Mouse (Mus musculus) left cerebral cortex, adult 11 months (tissue): ENCODE measurements around the gene Gm12216.

ENCODE experiments used
- DNase-seq: peaks from one replicate; pipeline ENCODE4 v3.0.0; 2022; ENCODE audit warnings: low spot score

Gene Gm12216

GRCm38 (mm10) chr11:53795813-53796212 lies 63.2 kb downstream of the Gm12216 start:
- no peak for DNase-seq

GRCm38 (mm10) chr11:53794671-53795557 lies 64.1 kb downstream of the Gm12216 start:
- no peak for DNase-seq

- no peak for DNase-seq
Observed at GRCm38 (mm10) chr11:53794015-53794414, 65.0 kb downstream of the Gm12216 start.

GRCm38 (mm10) chr11:53792986-53793385 lies 66.1 kb downstream of the Gm12216 start:
- DNase-seq: no peak

GRCm38 (mm10) chr11:53789277-53789676 lies 69.8 kb downstream of the Gm12216 start:
- no peak for DNase-seq

GRCm38 (mm10) chr11:53788196-53788595 lies 70.9 kb downstream of the Gm12216 start:
- DNase-seq: no peak

- no peak for DNase-seq
Observed at GRCm38 (mm10) chr11:53786058-53787031, 72.7 kb downstream of the Gm12216 start.

- DNase-seq: no peak
Observed at GRCm38 (mm10) chr11:53785311-53785936, 73.6 kb downstream of the Gm12216 start.

GRCm38 (mm10) chr11:53783288-53783687 lies 75.8 kb downstream of the Gm12216 start:
- DNase-seq: no peak

GRCm38 (mm10) chr11:53781964-53782363 lies 77.1 kb downstream of the Gm12216 start:
- no peak for DNase-seq

- DNase-seq: no peak
Observed at GRCm38 (mm10) chr11:53781201-53781775, 77.8 kb downstream of the Gm12216 start.

- no peak for DNase-seq
Observed at GRCm38 (mm10) chr11:53780262-53780661, 78.8 kb downstream of the Gm12216 start.

GRCm38 (mm10) chr11:53779808-53780207 lies 79.2 kb downstream of the Gm12216 start:
- no peak for DNase-seq

GRCm38 (mm10) chr11:53778455-53778854 lies 80.6 kb downstream of the Gm12216 start:
- no peak for DNase-seq

- DNase-seq: no peak
Observed at GRCm38 (mm10) chr11:53777736-53778135, 81.3 kb downstream of the Gm12216 start.

GRCm38 (mm10) chr11:53774659-53775255 lies 84.3 kb downstream of the Gm12216 start:
- no peak for DNase-seq

GRCm38 (mm10) chr11:53773641-53774360 lies 85.3 kb downstream of the Gm12216 start:
- DNase-seq: no peak

GRCm38 (mm10) chr11:53773087-53773486 lies 86.0 kb downstream of the Gm12216 start, which contains the start of gene Gm17334:
TSS of gene Gm17334 (minus strand) at chr11:53773187.
- no peak for DNase-seq

- no peak for DNase-seq
Observed at GRCm38 (mm10) chr11:53772536-53772935, 86.5 kb downstream of the Gm12216 start.

- DNase-seq: no peak
Observed at GRCm38 (mm10) chr11:53771001-53771744, 87.9 kb downstream of the Gm12216 start.
